Mouse (Mus musculus) G1E (cell line): ENCODE data around the gene Klf13. TPM values are rescaled to one million over a fixed set of nuclear protein-coding genes. Genes with fewer than 3 reads are reported as not detected.

ENCODE experiments used
- ATAC-seq: 2 replicates; pipeline ENCODE4 v1.8.0; 2016; ENCODE audit warnings: mild to moderate bottlenecking; ENCODE audit not compliant: insufficient number of reproducible peaks, poor library complexity, low FRiP score, severe bottlenecking; ENCODE audit errors: extremely low read depth
- DNase-seq: peaks from one replicate; pipeline ENCODE4 v3.0.0; 2012; ENCODE audit warnings: low spot score
- H3K27me3 ChIP-seq: 2 replicates; pipeline ENCODE4 v1.6.1; 2012; ENCODE audit warnings: mild to moderate bottlenecking, low read length, inconsistent platforms; ENCODE audit not compliant: insufficient read depth
- H3K36me3 ChIP-seq: replicated peaks from 2 replicates; pipeline ENCODE3; 2012; ENCODE audit warnings: mild to moderate bottlenecking, inconsistent platforms
- H3K4me1 ChIP-seq: 2 replicates; pipeline ENCODE4 v1.6.1; 2012; ENCODE audit warnings: low read depth, low read length, inconsistent platforms, mixed read lengths; ENCODE audit not compliant: insufficient read depth
- H3K4me3 ChIP-seq: 2 replicates; pipeline ENCODE4 v1.5.1; 2012; ENCODE audit warnings: low read depth, mild to moderate bottlenecking, inconsistent platforms, low read length, moderate library complexity, mixed read lengths
- H3K9me3 ChIP-seq: replicated peaks from 2 replicates; pipeline ENCODE4 v1.6.1; 2012; ENCODE audit warnings: inconsistent platforms
- CTCF ChIP-seq: IDR thresholded peaks from 2 replicates; pipeline ENCODE4 v1.5.1; 2012; ENCODE audit warnings: low read depth, low read length, inconsistent platforms, mixed read lengths
- GATA1 ChIP-seq: IDR thresholded peaks from 2 replicates; pipeline ENCODE4 v1.6.1; 2012; ENCODE audit warnings: borderline replicate concordance, low read length, inconsistent platforms, mixed read lengths
- GATA2 ChIP-seq: IDR thresholded peaks from 2 replicates; pipeline ENCODE4 v1.6.1; 2012; ENCODE audit warnings: low read depth, low read length, inconsistent platforms, borderline replicate concordance
- POLR2AphosphoS5 ChIP-seq: IDR thresholded peaks from 2 replicates; pipeline ENCODE4 v1.6.1; 2012; ENCODE audit warnings: low read depth, low read length, inconsistent platforms; ENCODE audit not compliant: insufficient replicate concordance
- TAL1 ChIP-seq: conservative IDR thresholded peaks from 2 replicates; pipeline ENCODE4 v1.6.1; 2012; ENCODE audit warnings: low read depth, low read length, inconsistent platforms, mixed read lengths
- polyA plus RNA-seq: library from polyadenylated mRNA; stranded (reverse); fragments of >175 nt; gene quantifications from 2 replicates; pipeline ENCODE4 v1.2.3, GENCODE M21; 2012
- total RNA-seq, 2 experiments: library from RNA; stranded (forward) in 1 of 2; stranded (reverse) in 1 of 2; fragments of 200-1000 nt in 1 of 2; fragments of >200 nt in 1 of 2; fragmentation: Nextera tagmentation in 1 of 2; gene quantifications; 2 replicates each; pipeline ENCODE4 v1.2.3; 2014 to 2017

The Klf13 gene
- total and polyA plus RNA-seq, 3 experiments: 14.6 to 89.5 (median 68.1) TPM

DNA sequence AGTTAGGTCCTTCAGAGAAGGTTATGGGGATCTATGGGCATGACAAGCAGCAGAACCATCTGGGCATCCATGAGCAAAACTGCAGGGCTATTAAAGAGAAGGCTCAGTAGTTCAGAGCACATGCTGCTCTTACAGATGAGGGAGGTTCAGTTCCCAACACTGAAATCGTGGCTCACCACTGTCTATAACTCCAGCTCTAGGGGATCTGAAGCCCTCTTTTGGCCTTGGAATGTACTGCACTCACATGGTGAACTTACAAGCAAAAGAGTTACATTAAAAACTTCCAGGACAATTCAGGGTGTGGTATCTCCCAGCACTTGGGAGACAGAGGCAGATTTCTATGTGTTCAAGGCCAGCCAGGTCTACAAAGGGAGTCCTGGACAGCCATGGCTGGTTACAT is 15.7 kb downstream of the Klf13 start:
- DNase-seq (no peak), ATAC-seq (no peak)
- H3K4me1 ChIP-seq: peaks cover 94% of the 10 kb centered on the region
- 0 out of 2 replicates have a peak, but pooled peaks cover 3% of the 10 kb centered on the region for H3K9me3 ChIP-seq
- no peaks in the 10 kb centered on the region for H3K27me3 ChIP-seq
- no peak for TF ChIP-seq GATA1
- TF ChIP-seq TAL1: no peak
- no peak for TF ChIP-seq POLR2AphosphoS5
- TF ChIP-seq CTCF: no peak
- no peak for TF ChIP-seq GATA2
- no peak overlapping the region for H3K4me3 ChIP-seq
- H3K36me3 ChIP-seq: peaks cover 81% of the 10 kb centered on the region

DNA sequence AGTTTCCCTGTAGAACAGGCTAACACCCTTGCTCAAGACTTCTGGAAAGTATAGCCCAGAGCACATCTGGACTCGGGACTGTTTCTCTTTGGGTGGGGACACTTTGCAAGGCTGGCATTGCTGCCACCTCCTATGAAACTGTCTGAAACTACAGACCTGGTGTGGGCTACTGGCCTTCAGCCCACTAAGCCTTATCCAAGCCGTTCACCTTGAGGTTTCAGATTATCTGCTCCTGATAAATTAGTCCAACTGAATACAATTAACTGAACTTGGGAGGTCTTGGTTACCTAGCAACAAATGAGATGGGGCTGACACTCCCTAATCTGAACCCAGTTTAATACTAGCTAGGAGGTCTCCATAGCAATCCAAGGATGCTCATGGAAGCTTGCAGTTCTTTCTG is 16.1 kb downstream of the Klf13 start:
- 0 out of 2 replicates have a peak, but pooled peaks have one; percentile 8 for TF ChIP-seq GATA2
- no peak for TF ChIP-seq POLR2AphosphoS5
- no peak for TF ChIP-seq CTCF
- TF ChIP-seq TAL1: peak; percentile 56
- TF ChIP-seq GATA1: no peak
- no peak for DNase-seq
- Histone ChIP-seq H3K27me3 (no peaks in the 10 kb centered on the region), H3K4me3 (0 out of 2 replicates have a peak overlapping the region, but pooled peaks have one; percentile 4), H3K9me3 (0 out of 2 replicates have a peak, but pooled peaks cover 3% of the 10 kb centered on the region), H3K4me1 (peaks cover 94% of the 10 kb centered on the region), H3K36me3 (peaks cover 81% of the 10 kb centered on the region)
- peak; percentile 67 for ATAC-seq

DNA sequence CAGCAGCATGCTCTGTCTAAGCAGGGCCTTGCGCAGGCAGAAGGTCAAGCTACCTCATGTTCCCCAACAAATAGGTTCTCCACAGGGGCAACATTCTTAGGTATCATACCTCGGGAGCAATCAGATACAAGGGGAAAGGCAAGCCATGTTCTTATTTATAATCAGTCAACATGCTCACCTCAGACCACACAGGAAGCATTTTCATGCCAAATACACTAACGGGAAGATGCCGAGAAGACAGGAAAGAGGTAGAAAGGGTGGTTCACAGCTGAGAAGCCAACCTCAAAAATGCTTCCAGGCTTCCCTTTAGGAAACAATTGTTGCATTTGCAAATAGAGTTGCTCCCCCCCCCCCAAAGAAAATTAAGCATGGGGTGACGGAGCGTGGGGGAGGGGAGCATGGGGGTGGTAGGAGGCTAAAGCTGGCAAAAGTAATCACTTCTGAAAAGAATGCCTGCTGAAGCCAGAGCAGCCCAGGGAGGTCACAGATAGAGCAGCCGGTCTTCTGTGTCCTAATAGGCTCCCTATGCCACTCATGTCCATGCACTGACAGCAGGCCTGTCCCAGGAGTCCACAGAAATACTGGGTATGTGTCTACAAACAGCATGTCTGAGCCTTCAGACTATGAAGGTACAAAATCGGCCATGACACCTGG is 16.7 kb downstream of the Klf13 start:
- H3K4me1 ChIP-seq: peaks cover 95% of the 10 kb centered on the region
- 0 out of 2 replicates have a peak, but pooled peaks have one; percentile 2 for ATAC-seq
- H3K36me3 ChIP-seq: peaks cover 83% of the 10 kb centered on the region

DNA sequence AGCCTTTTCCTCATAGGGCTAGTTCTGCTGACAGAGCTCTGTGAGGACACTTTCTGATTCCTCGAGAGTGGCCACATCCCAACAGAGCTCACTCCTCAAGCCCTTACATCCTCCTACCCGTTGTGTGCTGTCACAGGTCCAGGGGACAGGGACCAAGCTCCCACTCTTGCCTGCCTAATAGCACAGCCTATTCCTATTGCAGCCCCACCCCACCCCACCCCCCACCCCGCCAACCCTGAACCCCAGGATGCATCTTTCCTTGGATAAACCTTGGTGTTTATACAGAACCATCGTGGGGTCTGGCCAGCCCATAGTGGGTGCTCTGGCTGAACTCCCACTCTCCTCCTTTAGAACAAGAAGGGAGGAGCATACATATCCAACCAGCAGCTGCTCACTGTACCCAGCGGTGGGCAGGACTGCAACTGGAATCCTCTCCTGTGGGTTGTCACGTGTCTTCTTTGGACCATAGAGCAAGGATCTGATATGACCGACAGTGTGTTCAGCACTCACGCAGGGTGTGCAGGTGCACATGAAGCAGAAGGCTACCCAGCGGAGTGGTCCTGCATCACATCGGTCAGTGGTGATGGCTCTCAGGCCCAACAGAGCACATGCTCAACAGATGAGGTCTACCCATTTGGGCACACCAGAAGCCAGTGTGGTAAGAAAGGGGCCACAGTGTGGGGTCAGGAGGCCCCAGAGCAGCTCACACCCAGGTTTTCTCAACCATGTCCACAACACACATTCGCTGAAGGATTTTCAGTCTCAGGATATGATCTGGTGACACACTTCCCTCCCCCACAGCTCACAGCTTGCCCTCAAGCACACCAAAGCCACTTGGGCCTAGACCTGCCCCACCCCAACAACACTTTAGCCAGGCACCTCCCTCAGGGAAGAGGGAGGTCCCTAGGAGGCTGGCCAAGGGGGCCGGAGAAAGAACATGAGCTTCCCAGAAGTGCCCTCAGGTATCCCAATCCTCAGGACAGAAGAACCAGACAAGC is 19.6 kb downstream of the Klf13 start:
- ATAC-seq (no peak), DNase-seq (no peak)
- Histone ChIP-seq H3K36me3 (peaks cover 89% of the 10 kb centered on the region), H3K4me1 (peaks cover 97% of the 10 kb centered on the region), H3K27me3 (no peaks in the 10 kb centered on the region), H3K9me3 (0 out of 2 replicates have a peak, but pooled peaks cover 3% of the 10 kb centered on the region), H3K4me3 (peak overlapping the region; percentile 37; the same call in 1 of the 2 replicates)
- TF ChIP-seq GATA1 (no peak), CTCF (no peak), TAL1 (no peak), POLR2AphosphoS5 (no peak), GATA2 (no peak)

More for the DNA sequence above, 16.7 kb downstream of the Klf13 start:
- H3K4me3 ChIP-seq: peak overlapping the region; percentile 34; the same call in 1 of the 2 replicates
- no peak for DNase-seq
- 0 out of 2 replicates have a peak, but pooled peaks cover 3% of the 10 kb centered on the region for H3K9me3 ChIP-seq
- TF ChIP-seq TAL1 (no peak), GATA2 (no peak), POLR2AphosphoS5 (no peak), CTCF (no peak), GATA1 (no peak)
- H3K27me3 ChIP-seq: no peaks in the 10 kb centered on the region

GRCm38 (mm10) chr7:63917693-63918092 is 21.0 kb downstream of the Klf13 start:
- Histone ChIP-seq H3K4me1 (peaks cover 98% of the 10 kb centered on the region), H3K9me3 (no peaks in the 10 kb centered on the region), H3K27me3 (no peaks in the 10 kb centered on the region), H3K4me3 (no peak overlapping the region), H3K36me3 (peaks cover 88% of the 10 kb centered on the region)
- ATAC-seq (no peak), DNase-seq (no peak)
- TF ChIP-seq CTCF (no peak), GATA2 (no peak), POLR2AphosphoS5 (no peak), GATA1 (no peak), TAL1 (no peak)
